Mouse (Mus musculus) C2C12 (cell line): ENCODE data around the gene Slc1a5. TPM values are rescaled to one million over a fixed set of nuclear protein-coding genes. Genes with fewer than 3 reads are reported as not detected.

Experiments
- H3K27me3 ChIP-seq: one replicate; pipeline ENCODE4 v1.6.1; 2011; ENCODE audit not compliant: control insufficient read depth, insufficient read depth, insufficient read length
- H3K36me3 ChIP-seq: one replicate; pipeline ENCODE4 v1.6.1; 2011; ENCODE audit not compliant: control insufficient read depth, insufficient read depth
- H3K4me3 ChIP-seq: one replicate; pipeline ENCODE4 v1.5.1; 2011; ENCODE audit warnings: mild to moderate bottlenecking, control low read depth; ENCODE audit not compliant: poor library complexity, insufficient read depth, severe bottlenecking
- H3K79me2 ChIP-seq: one replicate; pipeline ENCODE4 v1.6.1; 2011; ENCODE audit not compliant: control insufficient read depth, insufficient read depth
- H3K79me3 ChIP-seq: one replicate; pipeline ENCODE4 v1.6.1; 2011; ENCODE audit warnings: low read depth, control low read depth
- H3ac ChIP-seq: one replicate; pipeline ENCODE3; 2011; ENCODE audit warnings: low read depth; ENCODE audit not compliant: control insufficient read depth, insufficient read length
- CEBPB ChIP-seq: IDR thresholded peaks from one replicate; pipeline ENCODE4 v1.6.1; 2011; ENCODE audit warnings: low read depth, mild to moderate bottlenecking, control low read depth, moderate library complexity
- CTCF ChIP-seq: IDR thresholded peaks from one replicate; pipeline ENCODE4 v1.5.1; 2011; ENCODE audit not compliant: control insufficient read depth, insufficient read depth, insufficient read length
- FOSL1 ChIP-seq: IDR thresholded peaks from one replicate; pipeline ENCODE4 v1.8.0; 2011; ENCODE audit warnings: mild to moderate bottlenecking, low read length; ENCODE audit not compliant: poor library complexity, insufficient read depth, severe bottlenecking
- MAX ChIP-seq: IDR thresholded peaks from one replicate; pipeline ENCODE4 v1.6.1; 2011; ENCODE audit warnings: mild to moderate bottlenecking, control low read depth
- MYOD1 ChIP-seq: IDR thresholded peaks from one replicate; pipeline ENCODE4 v1.6.1; 2011; ENCODE audit warnings: low read depth; ENCODE audit not compliant: control insufficient read depth, insufficient read length
- MYOG ChIP-seq: IDR thresholded peaks from one replicate; pipeline ENCODE4 v1.6.1; 2011; ENCODE audit not compliant: control insufficient read depth, insufficient read length; ENCODE audit errors: extremely low read depth
- USF1 ChIP-seq: IDR thresholded peaks from one replicate; pipeline ENCODE4 v1.6.1; 2011; ENCODE audit warnings: low read depth, mild to moderate bottlenecking, control low read depth, moderate library complexity
- polyA plus RNA-seq: library from polyadenylated mRNA; unstranded; fragments of >200 nt; fragmentation: generic; extraction: Trizol; gene quantifications from one replicate; pipeline ENCODE4 v1.2.1, GENCODE M21; 2012; ENCODE audit warnings: missing spikeins

Slc1a5 gene
- polyA plus RNA-seq, 1 experiment: 31.5 TPM

GRCm38 (mm10) chr7:16821091-16821490 lies 40.0 kb downstream of the Slc1a5 start:
- H3K27me3 ChIP-seq: no peaks in the 10 kb centered on the region
- H3K79me3 ChIP-seq: peaks cover 53% of the 10 kb centered on the region
- H3K79me2 ChIP-seq: peaks cover 76% of the 10 kb centered on the region
- H3K4me3 ChIP-seq: no peak overlapping the region
- no peak overlapping the region for H3ac ChIP-seq
- TF ChIP-seq CEBPB (no peak), MYOD1 (no peak), CTCF (no peak), MAX (no peak)
- peaks cover 14% of the 10 kb centered on the region for H3K36me3 ChIP-seq

- H3K4me3 ChIP-seq: no peak overlapping the region
- TF ChIP-seq CEBPB: no peak
- TF ChIP-seq MYOG: no peak
- TF ChIP-seq MYOD1: no peak
- TF ChIP-seq MAX: no peak
- TF ChIP-seq FOSL1: no peak
- no peak for TF ChIP-seq CTCF
- no peak for TF ChIP-seq USF1
- H3K79me2 ChIP-seq: peaks cover 73% of the 10 kb centered on the region
- peaks cover 52% of the 10 kb centered on the region for H3K79me3 ChIP-seq
- H3K27me3 ChIP-seq: no peaks in the 10 kb centered on the region
- H3K36me3 ChIP-seq: peaks cover 15% of the 10 kb centered on the region
- no peak overlapping the region for H3ac ChIP-seq
Measured at GRCm38 (mm10) chr7:16821669-16822101, 40.5 kb downstream of the Slc1a5 start.

DNA sequence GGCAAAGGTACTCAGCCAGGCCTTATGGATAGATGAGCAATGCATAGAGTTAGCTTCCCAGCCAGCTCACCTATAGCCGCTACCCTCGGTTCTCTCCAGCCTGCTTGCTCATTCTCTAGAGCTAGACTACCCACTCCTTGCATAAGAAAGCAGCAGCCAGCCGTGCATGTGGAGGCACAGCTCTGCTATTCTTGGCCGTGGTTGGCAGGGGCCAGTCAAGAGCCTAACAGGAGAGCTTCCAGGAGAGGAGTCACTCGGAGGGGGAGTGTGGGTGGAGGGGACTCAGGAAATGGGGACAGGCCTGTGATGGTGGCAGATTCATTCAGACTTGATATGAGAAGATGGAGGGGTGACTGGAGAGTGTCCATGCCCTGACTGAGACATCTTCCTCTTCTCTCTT lies 42.6 kb downstream of the Slc1a5 start:
- Histone ChIP-seq H3K79me2 (peaks cover 52% of the 10 kb centered on the region), H3K4me3 (no peak overlapping the region), H3K79me3 (peaks cover 32% of the 10 kb centered on the region), H3K27me3 (no peaks in the 10 kb centered on the region), H3K36me3 (peaks cover 20% of the 10 kb centered on the region), H3ac (no peak overlapping the region)
- TF ChIP-seq MYOD1 (no peak), FOSL1 (no peak), CTCF (no peak), USF1 (no peak), CEBPB (no peak)

- no peak overlapping the region for H3ac ChIP-seq
- peaks cover 11% of the 10 kb centered on the region for H3K79me3 ChIP-seq
- TF ChIP-seq CEBPB (no peak), CTCF (no peak), MAX (no peak), MYOG (no peak), MYOD1 (no peak), FOSL1 (no peak), USF1 (no peak)
- H3K4me3 ChIP-seq: no peak overlapping the region
- peaks cover 24% of the 10 kb centered on the region for H3K36me3 ChIP-seq
- no peaks in the 10 kb centered on the region for H3K27me3 ChIP-seq
- peaks cover 32% of the 10 kb centered on the region for H3K79me2 ChIP-seq
Measured at GRCm38 (mm10) chr7:16825785-16826184, 44.6 kb downstream of the Slc1a5 start.

- H3K27me3 ChIP-seq: no peaks in the 10 kb centered on the region
- H3K36me3 ChIP-seq: peaks cover 31% of the 10 kb centered on the region
- H3K4me3 ChIP-seq: no peak overlapping the region
- no peak overlapping the region for H3ac ChIP-seq
- peaks cover 6% of the 10 kb centered on the region for H3K79me3 ChIP-seq
- TF ChIP-seq MYOD1: no peak
- no peak for TF ChIP-seq CTCF
- no peak for TF ChIP-seq USF1
- TF ChIP-seq MYOG: no peak
- TF ChIP-seq CEBPB: no peak
- TF ChIP-seq FOSL1: no peak
- TF ChIP-seq MAX: no peak
- H3K79me2 ChIP-seq: peaks cover 24% of the 10 kb centered on the region
Measured at GRCm38 (mm10) chr7:16826571-16826970, 45.4 kb downstream of the Slc1a5 start.

GRCm38 (mm10) chr7:16827274-16827673 lies 46.1 kb downstream of the Slc1a5 start:
- Histone ChIP-seq H3K79me2 (peaks cover 17% of the 10 kb centered on the region), H3K27me3 (no peaks in the 10 kb centered on the region), H3K79me3 (peaks cover 4% of the 10 kb centered on the region), H3K4me3 (no peak overlapping the region), H3K36me3 (peaks cover 35% of the 10 kb centered on the region), H3ac (no peak overlapping the region)
- TF ChIP-seq CTCF (no peak), MYOG (no peak), MYOD1 (no peak), MAX (no peak), CEBPB (no peak), FOSL1 (no peak), USF1 (no peak)
